Mouse (Mus musculus) lung, postnatal 10 days (tissue): ENCODE results near the gene Plscr5.

ENCODE experiments used
- DNase-seq: peaks from one replicate; pipeline ENCODE4 v3.0.0; 2021

Gene Plscr5

GRCm38 (mm10) chr9:92228867-92229832 is 36.4 kb downstream of the Plscr5 start:
- DNase-seq = no peak

GRCm38 (mm10) chr9:92229833-92230205 is 37.1 kb downstream of the Plscr5 start:
- no peak for DNase-seq

GRCm38 (mm10) chr9:92234901-92235458 is 42.2 kb downstream of the Plscr5 start:
- DNase-seq = no peak

- DNase-seq = no peak
Observed at GRCm38 (mm10) chr9:92248773-92249446, 56.2 kb downstream of the Plscr5 start.

- DNase-seq = no peak
Observed at GRCm38 (mm10) chr9:92249447-92249852, 56.7 kb downstream of the Plscr5 start, which contains the start of gene Plscr1. TSS of gene Plscr1 (plus strand) at chr9:92249750.

GRCm38 (mm10) chr9:92249987-92250772 is 57.4 kb downstream of the Plscr5 start:
- peak; percentile 85 for DNase-seq

- DNase-seq = no peak
Observed at GRCm38 (mm10) chr9:92252718-92253117, 60.0 kb downstream of the Plscr5 start.

GRCm38 (mm10) chr9:92253585-92254321 is 61.0 kb downstream of the Plscr5 start:
- no peak for DNase-seq
